Comparison of ENCODE assay signal across 8 mouse cellular contexts in the genomic region with DNA sequence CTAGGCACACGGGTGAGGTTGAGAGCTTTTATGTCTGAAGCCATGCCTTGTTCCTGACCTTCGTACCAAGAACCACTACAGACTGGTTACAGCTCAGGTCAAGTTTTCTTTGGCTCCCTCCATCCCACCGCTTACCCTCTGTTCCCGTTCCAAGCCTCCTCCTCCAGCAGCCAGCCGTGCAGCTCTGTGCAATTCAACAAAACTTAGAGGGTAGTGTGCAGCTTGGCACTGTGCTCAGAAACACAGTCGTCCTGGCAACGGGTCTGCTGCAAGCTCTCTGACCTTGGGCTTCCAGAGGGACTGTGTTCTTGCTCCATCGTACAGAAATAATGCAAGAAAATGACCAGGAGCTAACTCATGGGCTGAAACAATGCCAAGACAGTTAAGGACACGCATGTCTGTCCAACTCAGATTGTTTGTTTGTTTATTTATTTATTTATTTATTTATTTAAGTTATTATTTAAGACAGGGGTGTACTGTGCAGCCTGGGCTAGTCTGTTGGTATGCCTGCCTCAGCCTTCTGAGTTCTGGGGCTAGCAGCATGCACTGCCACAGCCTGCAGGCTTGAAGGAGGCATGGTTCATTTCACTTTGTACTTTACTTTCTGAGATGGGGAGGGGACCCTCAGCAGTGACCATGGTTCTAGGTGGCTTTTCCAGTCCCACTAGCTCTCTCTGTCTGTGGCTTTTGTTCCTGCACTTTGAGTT. TPM values are rescaled to one million over a fixed set of nuclear protein-coding genes. Genes with fewer than 3 reads are reported as not detected.
DNase-seq lines count a peak whose midpoint lies in the region; ATAC-seq and TF ChIP-seq lines count a peak whose summit lies in the region.

No protein-coding gene starts in this region.

- intact Hi-C loops in heart, adult 2 months (cut with DNase I), result no loop called here

- no peaks in the 10 kb centered on the region for H3K4me1 ChIP-seq in hindbrain, embryonic 15.5 days (replicated peaks)
- H3K4me1 ChIP-seq in hindbrain, embryonic 10.5 days (replicated peaks), result peaks cover 9% of the 10 kb centered on the region
- peaks cover 7% of the 10 kb centered on the region for H3K4me1 ChIP-seq in heart, adult 2 months (ENCODE audit: control insufficient read depth, insufficient read depth, low read length)
- no peaks in the 10 kb centered on the region for H3K4me1 ChIP-seq in liver, embryonic 11.5 days (replicated peaks; ENCODE audit: control insufficient read depth, insufficient read depth, low read length)

- H3K36me3 ChIP-seq in hindbrain, embryonic 15.5 days, result no peaks in the 10 kb centered on the region
- no peaks in the 10 kb centered on the region for H3K36me3 ChIP-seq in hindbrain, embryonic 10.5 days
- no peaks in the 10 kb centered on the region for H3K36me3 ChIP-seq in heart, adult 2 months (ENCODE audit: control insufficient read depth, insufficient read depth, low read length)
- no peaks in the 10 kb centered on the region for H3K36me3 ChIP-seq in liver, embryonic 11.5 days (ENCODE audit: control insufficient read depth, insufficient read depth, low read length)

- no peaks in the 10 kb centered on the region for H3K9me3 ChIP-seq in hindbrain, embryonic 15.5 days
- H3K9me3 ChIP-seq in hindbrain, embryonic 10.5 days, result no peaks in the 10 kb centered on the region
- H3K9me3 ChIP-seq in liver, embryonic 11.5 days (ENCODE audit: control insufficient read depth, low read length), result no peaks in the 10 kb centered on the region

- H3K79me2 ChIP-seq in heart, adult 2 months (replicated peaks; ENCODE audit: control insufficient read depth, insufficient read depth, low read length), result no peaks in the 10 kb centered on the region

- TF ChIP-seq EP300 in heart, adult 2 months (IDR thresholded peaks at IDR 0.05; ENCODE audit: insufficient read depth, low read depth, low read length), result no peak

- no peak overlapping the region for H3K9ac ChIP-seq in hindbrain, embryonic 15.5 days
- H3K9ac ChIP-seq in heart, adult 2 months (ENCODE audit: low read depth, low read length), result no peak overlapping the region
- no peak overlapping the region for H3K9ac ChIP-seq in liver, embryonic 11.5 days (ENCODE audit: low read depth, low read length)

- H3K27me3 ChIP-seq in hindbrain, embryonic 15.5 days, result no peaks in the 10 kb centered on the region
- H3K27me3 ChIP-seq in hindbrain, embryonic 10.5 days (ENCODE audit: insufficient read depth, poor library complexity, severe bottlenecking), result no peaks in the 10 kb centered on the region
- H3K27me3 ChIP-seq in heart, adult 2 months (ENCODE audit: control insufficient read depth, insufficient read depth, low read length), result no peaks in the 10 kb centered on the region
- no peaks in the 10 kb centered on the region; the same call in 1 of the 2 replicates for H3K27me3 ChIP-seq in liver, embryonic 11.5 days (replicated peaks; ENCODE audit: control insufficient read depth, insufficient read depth, low read length)

- H3K4me2 ChIP-seq in hindbrain, embryonic 15.5 days, result no peak overlapping the region
- H3K4me2 ChIP-seq in liver, embryonic 11.5 days, result no peak overlapping the region

- ATAC-seq in hindbrain, embryonic 15.5 days (ENCODE audit: low FRiP score, low read depth), result peak; percentile 67; the same call in 1 of the 2 replicates
- no peak for ATAC-seq in liver, embryonic 11.5 days (replicated peaks; ENCODE audit: low FRiP score)

- TF ChIP-seq CTCF in heart, adult 2 months (IDR thresholded peaks at IDR 0.05), result no peak

- no peak overlapping the region for H3K27ac ChIP-seq in hindbrain, embryonic 15.5 days (replicated peaks)
- H3K27ac ChIP-seq in hindbrain, embryonic 10.5 days, result no peak overlapping the region
- H3K27ac ChIP-seq in heart, adult 2 months, result no peak overlapping the region
- H3K27ac ChIP-seq in liver, embryonic 11.5 days (ENCODE audit: low read depth, low read length), result no peak overlapping the region

- 41% methylated on average over 9 of the region's 9 CpGs for WGBS in hindbrain, embryonic 15.5 days
- 70% methylated on average over 9 of the region's 9 CpGs for WGBS in hindbrain, embryonic 10.5 days
- WGBS in heart, adult 2 months, result 41% methylated on average over 9 of the region's 9 CpGs
- WGBS in liver, embryonic 11.5 days, result 67% methylated on average over 9 of the region's 9 CpGs

- no peak for TF ChIP-seq POLR2A in heart, adult 2 months (IDR thresholded peaks at IDR 0.05; ENCODE audit: insufficient read depth, low read depth, low read length)

- DNase-seq in hindbrain, embryonic 10.5 days (ENCODE audit: low spot score), result no peak
- DNase-seq in adrenal gland, adult 18-20 months (ENCODE audit: low spot score in 2 of 2), result peak; percentile 49 to 65
- DNase-seq in heart, adult 2 months, result peak; percentile 33 to 53
- peak; percentile 33 to 46 for DNase-seq in layer of hippocampus, postnatal 36 days
- peak; percentile 22 to 50 for DNase-seq in right cerebral cortex, adult 2 months (ENCODE audit: low spot score in 2 of 2)
- DNase-seq in liver, embryonic 11.5 days (ENCODE audit: low spot score), result no peak
- no peak for DNase-seq in thymus, postnatal 4 days

- no peak overlapping the region for H3K4me3 ChIP-seq in hindbrain, embryonic 15.5 days
- H3K4me3 ChIP-seq in hindbrain, embryonic 10.5 days, result no peak overlapping the region
- no peak overlapping the region for H3K4me3 ChIP-seq in heart, adult 2 months
- H3K4me3 ChIP-seq in liver, embryonic 11.5 days (ENCODE audit: low read depth, low read length), result no peak overlapping the region

RNA-seq across cellular contexts. Expression of gene Cript, which starts 25.3 kb away (rescaled TPM):
- 192 and 200 TPM in 2 replicates for polyA plus RNA-seq in hindbrain, embryonic 15.5 days (2015; fragmentation: Nextera tagmentation; extraction: Ambion mirVana)
- polyA plus RNA-seq in hindbrain, embryonic 10.5 days (2016; fragmentation: Nextera tagmentation; extraction: Ambion mirVana), result 160 and 195 TPM in 2 replicates
- total RNA-seq in adrenal gland, adult 18-20 months (2021), result 10 to 100 TPM; 67.8 to 69.8 TPM
- total RNA-seq in heart, adult 2 months (2021), result 10 to 100 TPM; 43.5 to 43.7 TPM
- polyA plus RNA-seq in heart, adult 2 months (2012; rRNA removed), result 15.3 and 32.2 TPM in 2 replicates
- total RNA-seq in layer of hippocampus, postnatal 36 days (2021), result 10 to 100 TPM; 57.3 to 62.1 TPM
- polyA plus RNA-seq in liver, embryonic 11.5 days (2014; fragmentation: Nextera tagmentation; extraction: Ambion mirVana), result 98.6 and 105 TPM in 2 replicates

RNA-seq across cellular contexts. Expression of gene Pigf, which starts 25.4 kb away (rescaled TPM):
- 30.6 and 32.7 TPM in 2 replicates for polyA plus RNA-seq in hindbrain, embryonic 15.5 days (2015; fragmentation: Nextera tagmentation; extraction: Ambion mirVana)
- 43.4 and 50.4 TPM in 2 replicates for polyA plus RNA-seq in hindbrain, embryonic 10.5 days (2016; fragmentation: Nextera tagmentation; extraction: Ambion mirVana)
- total RNA-seq in adrenal gland, adult 18-20 months (2021), result 10 to 100 TPM; 14.1 to 14.9 TPM
- total RNA-seq in heart, adult 2 months (2021), result 1 to 10 TPM; 3.4 to 5.2 TPM
- 2.4 and 4.0 TPM in 2 replicates for polyA plus RNA-seq in heart, adult 2 months (2012; rRNA removed)
- 10 to 100 TPM; 18.2 to 19.9 TPM for total RNA-seq in layer of hippocampus, postnatal 36 days (2021)
- polyA plus RNA-seq in liver, embryonic 11.5 days (2014; fragmentation: Nextera tagmentation; extraction: Ambion mirVana), result 30.7 and 31.3 TPM in 2 replicates

RNA-seq across cellular contexts. Expression of gene Socs5, which starts 56.9 kb away (rescaled TPM):
- 16.3 and 16.6 TPM in 2 replicates for polyA plus RNA-seq in hindbrain, embryonic 15.5 days (2015; fragmentation: Nextera tagmentation; extraction: Ambion mirVana)
- polyA plus RNA-seq in hindbrain, embryonic 10.5 days (2016; fragmentation: Nextera tagmentation; extraction: Ambion mirVana), result 7.5 and 8.8 TPM in 2 replicates
- total RNA-seq in adrenal gland, adult 18-20 months (2021), result 10 to 100 TPM; 71.3 to 76.9 TPM
- 10 to 100 TPM; 28.1 to 39.1 TPM for total RNA-seq in heart, adult 2 months (2021)
- polyA plus RNA-seq in heart, adult 2 months (2012; rRNA removed), result 10.5 and 19.0 TPM in 2 replicates
- total RNA-seq in layer of hippocampus, postnatal 36 days (2021), result 100 to 1,000 TPM; 102 to 112 TPM
- polyA plus RNA-seq in liver, embryonic 11.5 days (2014; fragmentation: Nextera tagmentation; extraction: Ambion mirVana), result 7.1 and 7.9 TPM in 2 replicates

Comparison
In these comparisons a context has a peak if more than half of its experiments do, and no peak if none do; other contexts are left out.
1. DNase-seq: peak in adrenal gland, adult 18-20 months (2 of 2), heart, adult 2 months (2 of 2), layer of hippocampus, postnatal 36 days (2 of 2) and right cerebral cortex, adult 2 months (2 of 2); none in hindbrain, embryonic 10.5 days (single experiment), liver, embryonic 11.5 days (single experiment) and thymus, postnatal 4 days (single experiment).